Mouse (Mus musculus): ENCODE data around the gene Axin1. TPM values are rescaled to one million over a fixed set of nuclear protein-coding genes. Genes with fewer than 3 reads are reported as not detected.
"Not testable (repeated sequence)": the region's sequence is repeated elsewhere in the genome, so short reads cannot be mapped to it uniquely, and the experiment has no call there.

Axin1 gene
- polyA plus RNA-seq, 1 experiment from 2014 or later = 9.3 TPM

GRCm38 (mm10) chr17:26113181-26113948 lies 25.1 kb upstream of the Axin1 start, which contains the start of gene Tmem8:
Gene Tmem8, plus strand, starts transcription at chr17:26113299.
- TF ChIP-seq CTCF (IDR thresholded peaks at IDR 0.05; ENCODE audit: low read depth) = peak; percentile 63
- Histone ChIP-seq H3K27me3 (replicated peaks; ENCODE audit: control insufficient read depth, insufficient read depth, low read length) (peaks cover 22% of the 10 kb centered on the region), H3K4me1 (replicated peaks; ENCODE audit: control insufficient read depth, insufficient read depth, low read length) (peaks cover 3% of the 10 kb centered on the region; the same call in 1 of the 2 replicates), H3K4me3 (ENCODE audit: low read depth, low read length) (peak within 1 kb of the TSS; percentile 74), H3K9me3 (ENCODE audit: control insufficient read depth) (no peaks in the 10 kb centered on the region), H3K9ac (ENCODE audit: low read depth, low read length) (peak within 1 kb of the TSS; percentile 86), H3K27ac (ENCODE audit: low read depth, low read length) (peak within 1 kb of the TSS; percentile 98), H3K36me3 (ENCODE audit: control insufficient read depth, insufficient read depth) (peaks cover 3% of the 10 kb centered on the region; the same call in 1 of the 2 replicates), H3K4me2 (replicated peaks; ENCODE audit: low read depth) (peak within 1 kb of the TSS; percentile 89)
- under 1% methylated on average over 67 of the region's 75 CpGs for WGBS
- ATAC-seq = peak; percentile 48

DNA sequence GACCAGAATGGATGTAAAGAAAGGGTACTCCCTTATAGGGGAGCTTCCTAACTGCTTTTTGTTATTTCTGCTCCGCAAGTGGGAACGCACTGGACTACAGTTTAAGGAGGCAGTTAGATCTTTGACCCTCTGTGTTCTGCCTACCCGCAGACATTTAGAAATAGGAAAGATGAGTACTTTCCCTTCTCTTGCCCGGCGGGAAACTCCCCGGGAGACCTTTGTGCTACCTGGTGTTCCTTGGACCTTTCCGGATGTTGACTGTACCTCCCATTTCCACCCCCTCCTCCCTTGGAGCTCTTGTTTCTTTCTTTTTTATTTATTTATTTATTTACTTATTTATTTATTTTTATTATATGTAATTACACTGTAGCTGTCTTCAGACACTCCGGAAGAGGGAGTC lies 24.4 kb upstream of the Axin1 start:
- ATAC-seq = peak; percentile 18; the same call in 1 of the 2 replicates
- peak overlapping the region; percentile 98 for H3K27ac ChIP-seq (ENCODE audit: low read depth, low read length)

DNA sequence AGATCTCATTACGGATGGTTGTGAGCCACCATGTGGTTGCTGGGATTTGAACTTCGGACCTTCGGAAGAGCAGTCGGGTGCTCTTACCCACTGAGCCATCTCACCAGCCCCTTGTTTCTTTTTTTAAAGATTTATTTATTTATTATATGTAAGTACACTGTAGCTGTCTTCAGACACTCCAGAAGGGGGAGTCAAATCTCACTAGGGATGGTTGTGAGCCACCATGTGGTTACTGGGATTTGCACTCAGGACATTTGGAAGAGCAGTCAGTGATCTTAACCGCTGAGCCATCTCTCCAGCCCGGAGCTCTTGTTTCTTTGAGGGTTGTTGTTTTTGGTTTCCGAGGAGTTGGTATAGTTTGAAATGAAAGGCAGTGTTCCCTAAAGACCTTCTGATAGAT lies 24.0 kb upstream of the Axin1 start:
- not testable (repeated sequence) for H3K9ac ChIP-seq (ENCODE audit: low read depth, low read length); H3K4me1 ChIP-seq (replicated peaks; ENCODE audit: control insufficient read depth, insufficient read depth, low read length); ATAC-seq; H3K9me3 ChIP-seq (ENCODE audit: control insufficient read depth); H3K36me3 ChIP-seq (ENCODE audit: control insufficient read depth, insufficient read depth)
- peak; percentile 17; the same call in 1 of the 2 replicates for TF ChIP-seq CTCF (IDR thresholded peaks at IDR 0.05; ENCODE audit: low read depth)
- 59% methylated on average over 7 of the region's 7 CpGs for WGBS
- peak overlapping the region; percentile 84; the same call in 1 of the 2 replicates for H3K27ac ChIP-seq (ENCODE audit: low read depth, low read length)
- peak overlapping the region; percentile 74 for H3K4me3 ChIP-seq (ENCODE audit: low read depth, low read length)
- peaks cover 22% of the 10 kb centered on the region for H3K27me3 ChIP-seq (replicated peaks; ENCODE audit: control insufficient read depth, insufficient read depth, low read length)
- H3K4me2 ChIP-seq (replicated peaks; ENCODE audit: low read depth) = peak overlapping the region; percentile 89

More for the DNA sequence above, 24.4 kb upstream of the Axin1 start:
- H3K4me1 ChIP-seq (replicated peaks; ENCODE audit: control insufficient read depth, insufficient read depth, low read length) = peaks cover 3% of the 10 kb centered on the region; the same call in 1 of the 2 replicates
- H3K9ac ChIP-seq (ENCODE audit: low read depth, low read length) = peak overlapping the region; percentile 86
- H3K9me3 ChIP-seq (ENCODE audit: control insufficient read depth) = no peaks in the 10 kb centered on the region
- H3K4me3 ChIP-seq (ENCODE audit: low read depth, low read length) = peak overlapping the region; percentile 74
- H3K4me2 ChIP-seq (replicated peaks; ENCODE audit: low read depth) = peak overlapping the region; percentile 89
- H3K27me3 ChIP-seq (replicated peaks; ENCODE audit: control insufficient read depth, insufficient read depth, low read length) = peaks cover 22% of the 10 kb centered on the region
- peaks cover 3% of the 10 kb centered on the region; the same call in 1 of the 2 replicates for H3K36me3 ChIP-seq (ENCODE audit: control insufficient read depth, insufficient read depth)
- 6% methylated on average over 8 of the region's 8 CpGs for WGBS
- TF ChIP-seq CTCF (IDR thresholded peaks at IDR 0.05; ENCODE audit: low read depth) = no peak

GRCm38 (mm10) chr17:26115205-26115898 lies 23.1 kb upstream of the Axin1 start:
- peak; percentile 19 for ATAC-seq
- 50% methylated on average over 7 of the region's 7 CpGs for WGBS
- Histone ChIP-seq H3K4me3 (ENCODE audit: low read depth, low read length) (no peak overlapping the region), H3K36me3 (ENCODE audit: control insufficient read depth, insufficient read depth) (peaks cover 3% of the 10 kb centered on the region; the same call in 1 of the 2 replicates), H3K4me1 (replicated peaks; ENCODE audit: control insufficient read depth, insufficient read depth, low read length) (peaks cover 6% of the 10 kb centered on the region; the same call in 1 of the 2 replicates), H3K27ac (ENCODE audit: low read depth, low read length) (peak overlapping the region; percentile 84), H3K27me3 (replicated peaks; ENCODE audit: control insufficient read depth, insufficient read depth, low read length) (peaks cover 20% of the 10 kb centered on the region), H3K9ac (ENCODE audit: low read depth, low read length) (no peak overlapping the region; the same call in 1 of the 2 replicates), H3K9me3 (ENCODE audit: control insufficient read depth) (no peaks in the 10 kb centered on the region), H3K4me2 (replicated peaks; ENCODE audit: low read depth) (peak overlapping the region; percentile 89)
- TF ChIP-seq CTCF (IDR thresholded peaks at IDR 0.05; ENCODE audit: low read depth) = no peak

DNA sequence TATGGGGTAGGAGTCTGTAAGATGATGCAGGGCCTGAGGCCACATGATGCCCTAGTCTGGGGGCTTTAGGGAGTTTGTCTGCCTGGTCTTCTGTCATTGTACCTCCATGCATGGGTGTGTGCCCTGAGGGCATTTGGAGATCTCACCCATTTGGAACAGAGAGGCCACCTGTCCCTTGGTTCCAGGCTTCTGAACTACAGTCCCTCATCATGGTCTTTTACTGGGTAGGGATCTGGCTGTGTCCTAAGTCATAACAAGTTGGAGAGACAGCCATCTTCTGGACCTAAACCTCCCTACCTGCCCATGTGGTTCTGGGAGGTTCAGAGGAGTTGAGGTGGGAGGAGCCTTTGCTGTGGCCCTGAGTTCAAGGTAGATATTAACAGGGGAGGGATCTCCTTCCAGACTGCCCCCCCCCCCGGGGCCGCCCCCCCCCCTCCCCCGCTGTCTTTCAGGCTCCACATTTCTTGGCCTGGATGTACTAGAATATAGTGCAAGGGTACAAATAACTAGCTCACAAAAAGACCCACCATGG lies 22.5 kb upstream of the Axin1 start:
- no peak for TF ChIP-seq CTCF (IDR thresholded peaks at IDR 0.05; ENCODE audit: low read depth)
- Histone ChIP-seq H3K4me1 (replicated peaks; ENCODE audit: control insufficient read depth, insufficient read depth, low read length) (peaks cover 6% of the 10 kb centered on the region; the same call in 1 of the 2 replicates), H3K27me3 (replicated peaks; ENCODE audit: control insufficient read depth, insufficient read depth, low read length) (peaks cover 18% of the 10 kb centered on the region), H3K9me3 (ENCODE audit: control insufficient read depth) (no peaks in the 10 kb centered on the region), H3K9ac (ENCODE audit: low read depth, low read length) (no peak overlapping the region), H3K4me2 (replicated peaks; ENCODE audit: low read depth) (peak overlapping the region; percentile 89), H3K36me3 (ENCODE audit: control insufficient read depth, insufficient read depth) (peaks cover 8% of the 10 kb centered on the region; the same call in 1 of the 2 replicates), H3K4me3 (ENCODE audit: low read depth, low read length) (no peak overlapping the region), H3K27ac (ENCODE audit: low read depth, low read length) (peak overlapping the region; percentile 84)
- ATAC-seq = peak; percentile 32
- WGBS = 25% methylated on average over 2 of the region's 3 CpGs

Measured in intestine, postnatal 0 days (tissue).